Mouse (Mus musculus) inflammation-experienced regulatory T-cells, adult 16 weeks (primary cell): ENCODE measurements around the gene Eif3j1. TPM values are rescaled to one million over a fixed set of nuclear protein-coding genes. Genes with fewer than 3 reads are reported as not detected.

Source experiments
- polyA plus RNA-seq: library from polyadenylated mRNA; unstranded; fragments of 100-300 nt; shearing (Covaris generic); gene quantifications from one replicate; pipeline ENCODE4 v1.2.1, GENCODE M21; 2017

The Eif3j1 gene
- 5.7 TPM for polyA plus RNA-seq

DNA sequence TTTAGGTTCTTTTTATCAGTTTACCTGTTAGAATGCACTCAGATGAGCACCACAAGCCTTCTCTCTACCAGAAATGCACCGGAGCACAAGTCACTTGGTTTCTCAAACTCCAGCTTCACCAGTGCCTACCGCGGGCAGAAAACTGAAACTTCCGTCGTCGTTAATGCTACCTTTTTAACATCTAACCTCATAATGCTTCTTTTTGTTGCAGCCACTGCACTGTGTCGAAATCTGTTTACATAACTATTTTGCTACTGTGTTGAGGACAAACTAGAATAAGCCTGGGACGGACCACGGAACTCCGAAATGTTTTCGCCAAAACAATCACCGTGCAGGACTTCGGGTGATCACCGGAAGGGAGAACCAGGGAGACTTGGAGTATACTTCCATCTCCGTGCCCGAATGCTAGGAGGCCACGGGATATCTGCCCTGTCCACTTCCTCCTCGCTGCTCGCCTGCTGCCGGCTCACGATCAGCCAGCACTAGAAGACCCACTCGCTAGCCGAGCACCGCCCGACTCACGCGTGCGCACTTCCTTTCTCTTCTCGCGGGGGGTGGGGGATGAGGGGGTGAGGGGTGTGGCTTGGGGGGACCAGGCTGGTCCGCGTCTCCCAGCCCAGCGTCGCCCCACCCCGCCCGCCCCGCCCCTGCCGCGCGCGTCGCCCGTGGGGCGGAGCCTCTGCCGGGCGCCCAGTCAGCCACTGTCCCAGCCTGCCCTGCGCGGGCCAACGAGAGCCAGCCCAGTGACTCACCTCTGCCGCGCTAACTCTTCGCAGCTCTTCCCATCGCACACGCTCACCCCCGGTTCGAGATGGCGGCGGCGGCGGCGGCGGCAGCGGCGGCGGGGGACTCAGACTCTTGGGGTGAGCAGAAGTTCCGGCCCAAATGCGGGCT, at the start of gene Eif3j1:
Gene Eif3j1 (plus strand): TSS at position 685 of the 894 bp plus-strand sequence.

Other genes starting within 250 kb of the Eif3j1 start
- gene Frmd5, start 221.5 kb upstream of the Eif3j1 start, polyA plus RNA-seq, result 1.5 TPM
- gene Casc4, start 161.6 kb upstream of the Eif3j1 start, polyA plus RNA-seq, result 1.1 TPM
- 74.2 TPM for gene Ctdspl2, start 72.5 kb upstream of the Eif3j1 start, polyA plus RNA-seq
- not detected for gene Mageb3, start 72.5 kb upstream of the Eif3j1 start, polyA plus RNA-seq
- 22.2 TPM for gene Spg11, start 89.8 kb downstream of the Eif3j1 start, polyA plus RNA-seq
- 8,183 TPM for gene B2m, start 119.1 kb downstream of the Eif3j1 start, polyA plus RNA-seq
- not detected for gene Trim69, start 132.2 kb downstream of the Eif3j1 start, polyA plus RNA-seq
- 1.4 TPM for gene Patl2, start 157.6 kb downstream of the Eif3j1 start, polyA plus RNA-seq
- gene Terb2, start 157.7 kb downstream of the Eif3j1 start, polyA plus RNA-seq, result not detected
- 4.1 TPM for gene Sord, start 206.2 kb downstream of the Eif3j1 start, polyA plus RNA-seq